Comparison of ENCODE assay signal across 28 mouse cellular contexts in the genomic region with DNA sequence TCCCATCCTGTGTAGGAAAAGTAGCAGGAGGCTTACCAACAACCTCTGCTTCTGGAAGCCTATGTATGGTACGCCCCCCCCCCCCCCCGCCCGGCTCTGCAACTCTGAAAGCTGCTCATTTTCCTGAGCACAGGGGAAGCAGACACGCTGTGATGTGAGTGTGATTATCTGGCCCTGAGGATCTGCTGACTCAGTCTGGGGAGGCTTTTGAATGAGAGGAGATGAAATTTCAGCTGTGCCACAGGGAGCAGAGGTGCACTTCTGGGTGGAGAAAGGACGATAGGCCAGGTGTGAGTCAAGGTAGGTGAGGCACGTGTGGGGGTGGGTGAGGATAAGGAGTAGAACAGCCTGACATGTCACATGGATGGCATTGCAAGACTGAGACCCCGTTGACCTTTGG.
"Had no signal": no experiment of that assay in that cellular context is flagged by ENCODE, and none has a peak within 500 bp of the region (broad histone marks: within the 10 kb centered on the region; RNA-seq: fewer than 3 reads in every experiment).

No protein-coding gene starts in this region.

- H3K4me1 ChIP-seq: embryonic facial prominence, embryonic 12.5 days; embryonic facial prominence, embryonic 13.5 days; embryonic facial prominence, embryonic 15.5 days; forebrain, embryonic 10.5 days; forebrain, embryonic 12.5 days; forebrain, embryonic 13.5 days; forebrain, embryonic 15.5 days; heart, embryonic 10.5 days had no signal

- H3K27me3 ChIP-seq: forebrain, embryonic 15.5 days had no signal

- DNase-seq: cerebellum, adult 9-10 months; cerebellum, adult 9-11 months; cerebellum, postnatal 10 days; cerebellum, postnatal 14 days; cerebellum, postnatal 25 days; cerebellum, postnatal 36 days; embryo, embryonic 11 days; forebrain, postnatal 0 days; gastrocnemius, adult 2 months; gastrocnemius, postnatal 10 days; gastrocnemius, postnatal 14 days; gastrocnemius, postnatal 25 days; gastrocnemius, postnatal 36 days; heart, adult 11 months; heart, adult 18-20 months; heart, adult 2 months had no signal

- H3K4me3 ChIP-seq: embryonic facial prominence, embryonic 12.5 days; embryonic facial prominence, embryonic 13.5 days; embryonic facial prominence, embryonic 15.5 days; erythroblast, embryonic 14.5 days; forebrain, embryonic 10.5 days; forebrain, embryonic 12.5 days; forebrain, embryonic 13.5 days; forebrain, embryonic 15.5 days; gastrocnemius, adult 2 months; heart, adult 2 months; heart, embryonic 10.5 days had no signal

- H3K36me3 ChIP-seq: embryonic facial prominence, embryonic 12.5 days; embryonic facial prominence, embryonic 15.5 days; forebrain, embryonic 10.5 days; forebrain, embryonic 12.5 days; forebrain, embryonic 15.5 days had no signal

- H3K4me2 ChIP-seq: embryonic facial prominence, embryonic 12.5 days; embryonic facial prominence, embryonic 13.5 days; embryonic facial prominence, embryonic 15.5 days; forebrain, embryonic 12.5 days; forebrain, embryonic 13.5 days; forebrain, embryonic 15.5 days; heart, embryonic 11.5 days had no signal

- H3K9me3 ChIP-seq: embryonic facial prominence, embryonic 12.5 days; embryonic facial prominence, embryonic 13.5 days; embryonic facial prominence, embryonic 15.5 days; forebrain, embryonic 10.5 days; forebrain, embryonic 12.5 days; forebrain, embryonic 13.5 days; forebrain, embryonic 15.5 days; heart, embryonic 10.5 days had no signal

- ATAC-seq: forebrain, embryonic 13.5 days; forebrain, embryonic 14.5 days; forebrain, embryonic 15.5 days; forebrain, embryonic 16.5 days; forebrain, postnatal 0 days had no signal

- H3K9ac ChIP-seq: embryonic facial prominence, embryonic 12.5 days; embryonic facial prominence, embryonic 13.5 days; embryonic facial prominence, embryonic 15.5 days; forebrain, embryonic 12.5 days; forebrain, embryonic 13.5 days; forebrain, embryonic 15.5 days; forebrain, postnatal 0 days had no signal

- H3K27ac ChIP-seq: embryonic facial prominence, embryonic 12.5 days; embryonic facial prominence, embryonic 13.5 days; embryonic facial prominence, embryonic 15.5 days; forebrain, embryonic 10.5 days; forebrain, embryonic 12.5 days; forebrain, embryonic 13.5 days; forebrain, embryonic 15.5 days; gastrocnemius, adult 2 months; heart, adult 2 months; heart, embryonic 10.5 days had no signal
